Mouse (Mus musculus) embryonic fibroblast, embryonic 13.5 days (primary cell): ENCODE measurements around the gene Elmo1.

Source experiments
- CTCF ChIP-seq: IDR thresholded peaks from 2 replicates; pipeline ENCODE4 v1.5.1; 2011; ENCODE audit warnings: mild to moderate bottlenecking, control low read depth, low read length, moderate library complexity, borderline replicate concordance; ENCODE audit not compliant: insufficient read depth
- POLR2A ChIP-seq: IDR thresholded peaks from 2 replicates; pipeline ENCODE4 v1.6.1; 2011; ENCODE audit warnings: low read depth, mild to moderate bottlenecking, control low read depth, low read length, moderate library complexity

GRCm38 (mm10) chr13:20184239-20185033, 94.0 kb downstream of the Elmo1 start:
- TF ChIP-seq POLR2A = no peak
- TF ChIP-seq CTCF = no peak
